Mouse (Mus musculus): ENCODE data around the gene Gm8439.
"Not testable (repeated sequence)": the region's sequence is repeated elsewhere in the genome, so short reads cannot be mapped to it uniquely, and the experiment has no call there.

The Gm8439 gene

DNA sequence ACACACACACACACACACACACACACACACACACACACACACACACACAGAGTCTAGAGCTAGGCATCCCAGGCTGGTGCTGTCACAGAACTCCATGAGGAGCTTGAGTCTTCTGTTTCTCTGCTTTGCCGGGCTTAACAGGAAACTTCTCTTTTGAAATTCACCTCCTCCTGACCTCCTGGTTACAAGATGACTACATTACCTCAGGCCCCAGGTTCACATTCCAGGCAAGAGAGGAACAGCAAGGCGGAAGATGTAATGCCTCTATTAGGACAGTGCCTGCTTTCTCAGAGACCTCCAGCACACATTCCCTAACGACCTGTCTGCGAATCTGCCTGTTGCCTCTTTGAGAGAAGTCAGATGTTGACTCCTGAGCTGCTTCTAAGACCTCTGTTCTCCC lies at the start of gene Gm8439:
Gm8439 (plus strand) TSS at position 301 of the 400 bp plus-strand sequence.
- DNase-seq (ENCODE audit: low read depth): no peak

DNA sequence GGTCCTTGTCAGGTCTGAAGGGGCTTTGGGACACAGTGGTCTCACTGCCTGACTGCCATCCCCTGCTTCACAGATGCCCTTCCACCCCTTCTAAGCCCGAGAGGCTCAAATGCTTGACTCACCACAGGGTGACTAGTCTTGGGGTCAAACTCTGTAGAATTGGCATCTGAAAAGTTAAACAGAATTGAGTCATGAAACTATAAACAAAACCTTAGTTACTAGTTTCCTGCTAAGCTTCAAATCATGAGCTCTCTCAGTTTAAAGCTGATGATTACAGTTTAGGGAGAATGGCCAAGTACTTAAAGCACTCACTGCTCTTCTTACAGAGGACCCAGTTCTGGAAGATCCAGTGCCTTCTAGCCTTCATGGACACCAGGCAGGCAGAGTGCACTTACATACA lies 43.6 kb upstream of the Gm8439 start:
- no peak for DNase-seq (ENCODE audit: low read depth)

DNA sequence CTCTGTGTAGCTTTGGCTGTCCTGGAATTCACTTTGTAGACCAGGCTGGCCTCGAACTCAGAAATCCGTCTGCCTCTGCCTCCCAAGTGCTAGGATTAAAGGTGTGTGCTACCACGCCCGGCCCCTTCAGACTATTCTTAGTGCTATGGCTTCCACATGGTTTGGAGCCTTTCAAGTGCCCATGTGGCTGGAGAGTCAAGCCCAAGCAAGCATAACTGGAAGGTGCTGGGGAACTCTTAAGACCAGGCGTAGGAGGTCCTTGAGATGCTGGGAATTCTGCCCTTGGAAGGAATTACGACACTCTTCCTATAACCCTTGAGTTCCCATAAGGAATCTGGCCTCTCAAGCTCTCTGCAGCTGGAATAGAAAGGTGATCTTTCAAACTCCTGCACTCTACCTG lies 32.0 kb upstream of the Gm8439 start:
- DNase-seq (ENCODE audit: low read depth): no peak

DNA sequence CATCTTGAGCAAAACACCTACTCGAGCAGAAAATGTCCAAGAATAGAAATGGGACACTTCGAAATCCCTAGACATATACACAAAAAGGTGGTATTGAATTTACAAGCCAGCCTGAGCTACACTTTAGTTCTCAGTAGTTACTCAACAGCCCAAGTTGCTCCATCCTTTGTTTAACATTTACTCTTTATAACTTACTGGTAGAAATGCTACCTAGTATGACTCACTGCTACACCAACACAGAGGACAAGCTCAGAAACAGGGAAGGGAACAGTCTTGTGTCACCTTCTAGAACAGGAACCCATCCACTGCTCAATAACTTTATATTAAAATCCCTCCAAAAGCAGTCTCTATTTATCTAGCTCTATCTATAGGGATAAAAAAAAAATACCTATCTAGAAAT lies 22.8 kb upstream of the Gm8439 start:
- no peak for DNase-seq (ENCODE audit: low read depth)

DNA sequence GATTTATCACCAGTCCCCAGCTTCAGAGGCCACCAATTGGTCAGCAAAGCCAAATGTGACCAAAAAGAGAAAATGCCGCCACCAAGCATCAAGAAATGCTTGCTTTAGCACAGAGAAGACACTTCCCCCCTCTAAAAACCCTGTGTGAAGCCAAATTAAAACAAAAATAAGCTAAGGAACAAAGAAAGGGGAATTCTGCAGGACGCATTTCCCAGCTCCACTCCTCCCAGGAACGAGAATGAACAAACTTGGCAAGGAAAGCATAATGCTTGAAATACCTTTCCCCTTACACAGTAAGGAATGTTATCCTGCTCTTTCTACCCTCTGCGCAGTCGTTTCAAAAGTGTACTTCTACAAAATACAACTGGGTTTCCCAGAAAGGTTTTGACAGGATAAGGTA lies 20.5 kb upstream of the Gm8439 start:
- DNase-seq (ENCODE audit: low read depth): no peak

DNA sequence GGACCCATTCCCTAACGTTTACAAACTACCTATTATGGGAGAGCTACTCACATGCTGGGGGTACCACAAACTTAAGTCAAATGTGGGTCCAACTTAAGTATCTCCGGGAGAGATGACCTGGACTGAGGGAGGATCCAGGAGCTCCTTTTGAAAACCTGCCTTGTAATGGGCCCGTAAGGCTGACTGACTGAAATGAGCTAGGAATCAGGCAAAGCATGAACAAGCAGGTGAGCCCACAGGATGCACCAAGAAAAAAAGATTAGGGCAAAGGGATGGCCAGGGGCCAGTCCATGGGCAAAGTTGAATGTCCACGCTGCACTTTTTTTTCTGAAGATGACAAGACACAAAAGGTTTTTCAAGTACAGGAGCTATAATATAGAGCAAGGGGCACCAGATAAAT lies 19.5 kb upstream of the Gm8439 start:
- DNase-seq (ENCODE audit: low read depth): no peak

DNA sequence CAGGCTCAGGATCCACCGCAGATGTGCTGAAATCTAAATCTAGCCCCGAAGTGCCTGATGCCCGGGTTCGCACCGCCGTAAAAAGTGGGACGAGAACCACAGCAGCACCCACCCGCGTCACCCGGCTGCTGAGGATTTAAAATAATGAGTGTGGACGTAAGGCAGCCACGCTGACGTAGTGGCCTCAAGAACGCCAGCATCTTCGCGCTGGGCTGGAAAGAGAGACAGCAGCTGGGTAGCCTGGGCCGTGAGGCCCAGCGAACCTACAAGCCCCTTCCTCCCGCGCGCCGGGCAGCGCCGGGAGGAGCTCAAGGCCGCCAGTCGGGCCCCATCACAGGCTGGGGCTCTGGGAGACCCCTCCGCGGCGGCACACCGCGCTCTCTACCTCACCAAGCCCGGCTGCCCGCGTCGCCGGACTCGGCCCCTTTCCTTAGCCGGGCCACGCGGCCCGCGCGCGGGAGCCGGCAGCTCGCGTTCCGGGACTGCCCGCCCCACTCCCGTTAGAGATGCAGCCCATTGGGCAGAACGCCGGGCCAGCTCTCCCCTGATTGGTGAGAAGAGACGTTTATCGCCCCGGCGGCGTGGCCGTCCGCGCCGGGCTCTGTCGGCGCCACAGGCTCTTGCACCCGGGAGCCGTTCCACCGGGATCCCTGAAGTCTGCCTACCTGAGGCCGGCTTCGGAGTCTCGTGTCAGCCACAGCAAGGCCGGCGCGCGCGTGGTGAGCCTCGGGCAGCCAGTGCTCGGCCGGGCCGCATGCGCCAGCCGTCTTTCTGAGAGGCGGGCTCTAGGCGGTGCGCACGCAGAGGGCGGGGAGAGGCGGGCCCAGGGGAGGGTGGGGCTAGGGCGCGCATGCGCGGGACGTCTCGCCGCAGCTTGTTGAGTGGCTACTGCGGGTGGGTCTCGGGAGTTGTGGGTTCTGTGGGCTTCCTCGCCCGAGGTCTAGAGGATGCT lies 18.8 kb upstream of the Gm8439 start, which contains the start of gene Ctps:
Ctps (minus strand) TSS at position 791 of the 952 bp plus-strand sequence.
- DNase-seq (ENCODE audit: low read depth): peak; percentile 97

DNA sequence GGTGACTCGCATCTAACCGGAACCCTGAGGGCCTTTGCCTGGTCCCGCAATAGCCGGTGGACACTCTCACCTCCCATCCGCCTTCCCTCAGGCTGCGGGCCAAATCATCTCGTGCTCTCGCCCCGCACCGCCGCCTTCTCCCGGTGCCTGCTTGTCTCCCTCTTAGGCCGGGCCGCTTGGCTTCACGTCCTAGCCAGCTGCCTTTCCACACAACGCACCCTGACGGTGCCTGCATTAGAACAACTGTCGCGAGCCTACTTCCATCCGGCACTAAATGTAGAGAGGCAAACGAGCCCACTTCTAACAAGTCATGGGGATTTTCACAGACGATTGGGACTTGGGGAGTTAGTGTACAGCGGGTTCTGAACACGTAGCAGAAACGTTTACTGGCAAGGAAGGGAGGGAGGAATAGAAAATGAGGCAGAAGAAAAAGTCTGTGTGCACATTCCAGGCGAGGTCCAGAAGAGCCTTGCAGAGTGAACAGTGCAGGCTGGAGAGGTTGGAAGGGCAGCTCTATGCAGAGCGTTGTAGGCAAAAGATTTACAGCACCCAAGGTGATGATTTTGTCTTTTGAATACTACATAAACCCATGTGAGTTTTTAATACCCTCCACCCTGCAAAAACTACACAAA lies 18.0 kb upstream of the Gm8439 start:
- DNase-seq (ENCODE audit: low read depth): no peak

DNA sequence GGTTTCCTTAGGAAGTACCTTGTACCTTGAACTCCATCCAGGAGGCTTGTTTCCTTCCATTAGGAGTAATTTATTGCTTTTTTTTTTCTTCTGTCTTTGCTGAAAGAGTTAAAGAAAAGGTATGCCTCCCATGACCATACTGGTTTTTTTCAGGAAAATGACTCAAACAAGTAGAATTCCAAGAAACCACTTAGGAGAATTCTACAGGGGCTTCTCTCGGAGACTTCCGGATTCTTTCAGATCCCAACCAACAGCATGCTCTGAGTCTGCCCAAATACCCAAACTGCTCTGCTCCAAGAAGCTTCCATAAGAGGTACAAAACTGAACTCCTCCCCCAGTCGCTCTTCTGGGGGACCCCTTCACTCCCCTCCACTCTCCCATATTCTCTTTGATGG lies 17.5 kb upstream of the Gm8439 start:
- DNase-seq (ENCODE audit: low read depth): peak; percentile 10

DNA sequence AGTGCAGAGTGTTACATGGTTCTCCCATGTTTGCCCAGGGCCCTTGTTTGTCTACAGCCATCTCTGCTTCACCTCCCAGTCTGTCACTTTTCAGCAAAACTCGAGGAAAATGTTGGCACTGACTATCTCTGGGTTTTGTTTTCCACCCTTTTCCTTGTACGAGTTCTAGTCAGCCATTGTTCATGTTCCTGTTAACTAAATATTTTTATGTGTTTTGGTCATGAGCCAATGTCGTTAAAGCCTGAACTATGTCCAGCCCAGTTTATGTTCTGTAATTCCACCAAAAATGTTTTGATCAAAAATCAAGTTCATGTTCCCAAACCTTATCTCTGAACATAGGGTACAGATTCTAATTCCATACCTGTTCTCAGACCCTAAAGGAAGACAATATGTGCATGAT lies 16.9 kb upstream of the Gm8439 start:
- DNase-seq (ENCODE audit: low read depth): no peak

DNA sequence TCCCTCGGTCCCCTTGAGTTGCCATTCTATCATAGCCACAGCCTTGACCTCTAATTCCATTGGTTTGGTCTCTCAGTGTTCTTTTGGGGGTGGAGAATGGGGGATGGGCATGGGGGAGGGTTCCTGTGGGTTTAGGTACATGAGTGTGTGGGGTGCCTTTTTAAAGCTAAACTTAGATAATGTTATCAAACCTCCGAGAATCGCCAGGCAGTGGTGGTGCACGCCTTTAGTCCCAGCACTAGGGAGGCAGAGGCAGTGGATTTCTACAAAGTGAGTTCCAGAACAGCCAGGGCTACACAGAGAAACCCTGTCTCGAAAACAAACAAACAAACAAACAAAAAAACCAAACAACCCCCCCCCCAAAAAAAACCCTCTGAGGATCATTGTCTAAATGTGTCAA lies 7.7 kb upstream of the Gm8439 start:
- no peak for DNase-seq (ENCODE audit: low read depth)

DNA sequence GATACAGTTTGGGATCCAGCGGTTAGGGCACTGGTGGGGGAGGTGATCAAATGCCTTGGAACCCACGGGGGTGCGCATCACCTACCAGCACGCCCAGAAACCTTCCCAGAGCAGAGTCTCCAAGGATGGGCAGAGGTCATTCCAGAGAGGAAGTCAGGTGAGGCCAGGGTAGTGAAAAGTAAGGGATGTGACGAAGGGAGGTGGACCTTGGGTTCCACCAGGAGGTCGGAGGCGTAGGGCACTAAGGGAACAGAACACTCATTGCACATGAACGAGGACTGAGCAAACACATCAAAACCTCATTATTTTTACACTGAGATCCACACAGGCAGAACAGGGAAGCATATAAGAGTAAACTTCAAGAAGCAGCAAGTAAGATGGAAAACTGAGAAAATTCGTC lies 6.8 kb upstream of the Gm8439 start:
- DNase-seq (ENCODE audit: low read depth): no peak

DNA sequence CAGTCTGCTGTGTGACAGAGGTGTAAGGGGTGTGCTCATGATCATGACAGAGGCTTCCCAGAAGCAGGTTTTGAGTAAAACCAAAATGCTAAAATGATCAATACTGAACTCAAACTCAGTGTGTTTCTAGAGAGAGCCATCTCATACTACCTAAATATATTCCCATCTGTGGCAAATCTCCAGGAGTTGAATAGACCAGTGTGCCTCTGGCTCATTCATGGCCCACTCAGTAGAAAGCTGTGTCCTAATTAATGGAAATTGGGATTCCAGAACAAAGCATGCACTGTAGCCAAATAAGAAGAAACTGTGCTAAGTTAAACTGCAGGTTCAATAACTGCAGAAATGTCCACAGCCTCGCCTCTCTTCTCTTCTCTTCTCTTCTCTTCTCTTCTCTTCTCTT lies 1.6 kb upstream of the Gm8439 start:
- DNase-seq (ENCODE audit: low read depth): no peak

DNA sequence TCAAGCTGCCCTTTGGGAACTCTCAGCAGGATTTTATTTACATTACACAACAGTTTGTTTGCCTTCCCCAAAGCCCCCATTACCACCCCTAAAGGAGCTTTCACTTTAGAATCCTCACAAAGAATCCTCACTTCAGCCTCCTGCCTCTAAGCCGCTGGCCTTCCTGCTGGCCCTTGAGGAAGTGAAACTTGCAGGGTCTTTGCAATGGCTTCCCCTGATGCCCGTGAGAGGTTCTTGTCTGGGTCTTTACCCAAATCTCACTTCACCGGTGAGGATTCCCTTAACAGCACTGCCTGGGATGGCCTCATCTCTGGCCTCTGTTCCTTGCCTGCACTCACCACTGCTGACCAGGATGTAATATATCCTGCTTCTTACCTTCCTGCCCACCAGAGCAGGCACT lies 525 bp downstream of the Gm8439 start:
- DNase-seq (ENCODE audit: low read depth): no peak

DNA sequence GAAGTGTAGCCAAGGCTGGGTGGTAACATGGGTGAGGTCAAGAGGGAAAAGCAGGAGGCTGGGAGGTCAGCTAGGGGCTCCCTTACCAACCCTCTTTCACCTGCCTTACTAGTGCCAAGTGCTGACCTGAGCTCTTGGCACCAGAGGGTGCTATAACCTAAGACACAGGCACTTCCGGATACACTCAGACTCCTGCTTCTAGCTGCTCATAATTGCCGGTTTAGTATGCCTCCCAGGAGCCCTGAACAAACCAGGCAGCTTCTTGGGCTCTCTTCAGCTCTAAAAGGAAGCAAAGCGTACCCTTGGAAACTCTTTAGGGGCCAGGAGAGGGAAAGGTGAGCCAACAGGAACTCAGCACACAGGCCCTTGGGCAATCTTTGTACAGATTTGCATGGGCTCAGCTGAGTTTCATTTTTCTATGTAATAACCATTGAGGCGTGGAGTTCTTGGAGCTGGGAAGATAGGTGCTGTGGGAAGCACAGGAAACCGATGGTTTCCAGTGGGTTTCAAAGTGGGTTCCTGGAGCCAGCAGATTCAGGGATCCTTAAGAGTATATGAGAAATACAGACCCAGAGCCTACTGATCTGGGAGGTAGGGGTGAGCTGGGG lies 1.4 kb downstream of the Gm8439 start:
- DNase-seq (ENCODE audit: low read depth): peak; percentile 84

DNA sequence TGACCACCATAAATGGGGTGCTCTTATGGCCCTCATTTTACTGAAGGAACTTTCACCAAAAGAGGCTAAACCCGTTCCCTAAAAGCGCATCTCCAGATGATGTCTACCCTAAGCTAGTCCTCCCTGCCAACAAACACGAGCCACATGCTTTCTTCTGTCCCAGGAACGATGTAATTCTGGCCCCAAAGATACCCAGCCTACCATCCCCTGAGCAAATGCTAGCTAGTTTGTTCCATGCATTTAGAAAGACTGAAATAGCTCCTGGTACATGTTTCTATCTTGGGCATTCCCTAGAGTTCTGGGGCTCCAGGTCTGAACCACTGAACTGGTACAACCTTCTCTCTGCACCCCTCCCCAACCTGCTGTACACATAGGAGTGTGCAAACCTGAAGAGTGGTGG lies 2.4 kb downstream of the Gm8439 start:
- no peak for DNase-seq (ENCODE audit: low read depth)

DNA sequence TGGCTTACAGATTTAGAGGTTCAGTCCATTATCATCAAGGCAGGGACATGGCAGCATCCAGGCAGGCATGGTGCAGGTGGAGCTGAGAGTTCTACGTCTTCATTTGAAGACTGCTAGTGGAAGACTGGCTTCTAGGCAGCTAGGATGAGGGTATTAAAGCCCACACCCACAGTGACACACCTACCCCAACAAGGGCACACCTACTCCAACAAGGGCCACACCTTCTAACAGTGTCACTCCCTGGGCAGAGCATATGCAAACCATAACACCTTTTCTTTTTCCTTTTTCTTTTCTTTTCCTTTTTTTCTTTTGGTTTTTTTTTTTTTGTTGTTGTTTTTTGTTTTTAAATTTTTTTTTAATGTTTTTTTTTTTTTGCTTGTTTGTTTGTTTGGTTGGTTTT lies 7.7 kb downstream of the Gm8439 start:
- not testable (repeated sequence) for DNase-seq (ENCODE audit: low read depth)

DNA sequence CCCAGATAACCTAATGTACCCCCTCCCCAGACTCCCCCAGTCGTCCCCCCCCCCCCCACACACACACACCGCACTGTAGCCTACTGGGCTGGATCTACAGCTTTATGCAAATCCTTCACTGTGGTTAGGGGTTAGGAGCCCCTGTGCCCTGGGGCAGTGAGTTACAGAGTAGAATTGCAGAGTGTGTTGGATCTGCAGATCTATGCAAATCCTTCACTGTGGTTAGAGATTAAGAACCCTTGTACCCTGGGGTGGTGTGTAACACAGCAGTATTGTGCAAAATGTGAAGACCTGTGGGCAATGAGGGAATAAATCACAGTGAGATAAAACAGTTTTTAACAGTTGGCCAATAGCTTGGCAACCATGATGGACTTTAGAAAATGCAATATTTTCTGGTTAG lies 10.4 kb downstream of the Gm8439 start:
- no peak for DNase-seq (ENCODE audit: low read depth)

DNA sequence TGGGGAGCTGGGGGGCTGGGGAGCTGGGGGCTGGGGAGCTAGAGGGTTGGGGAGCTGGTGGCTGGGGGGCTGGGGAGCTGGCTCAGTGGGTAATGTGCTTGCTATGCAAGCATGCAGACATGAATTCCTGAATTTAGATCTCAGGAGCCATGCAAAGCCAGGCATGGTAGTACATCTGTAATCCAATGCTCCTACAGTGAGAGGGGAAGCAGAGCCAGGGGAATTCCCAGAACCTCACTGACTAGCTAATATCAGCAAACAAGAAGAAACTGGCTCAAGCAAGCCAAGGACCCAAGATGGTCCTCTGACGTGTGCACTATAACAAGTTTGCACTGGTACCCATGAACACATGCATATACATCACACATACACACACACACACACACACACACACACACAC lies 13.2 kb downstream of the Gm8439 start:
- no peak for DNase-seq (ENCODE audit: low read depth)

DNA sequence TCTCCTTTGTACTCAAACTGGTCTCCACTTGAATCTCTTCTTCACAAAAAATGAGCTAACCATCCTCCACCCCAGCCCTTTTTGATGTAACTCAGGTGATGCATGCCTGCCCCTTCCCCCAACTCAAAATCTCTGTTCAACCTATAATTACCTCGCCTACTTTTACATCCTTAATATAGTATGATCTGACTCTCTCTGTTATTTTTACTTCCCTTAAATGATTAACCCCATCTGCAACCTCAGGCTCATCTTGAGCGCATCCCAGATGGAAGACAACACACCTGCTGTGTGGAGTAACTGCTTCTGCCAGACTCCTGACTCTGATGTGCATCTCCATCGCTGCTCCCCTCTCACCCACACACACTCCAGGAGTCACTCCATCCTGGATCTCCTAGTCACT lies 14.1 kb downstream of the Gm8439 start:
- DNase-seq (ENCODE audit: low read depth): no peak

DNA sequence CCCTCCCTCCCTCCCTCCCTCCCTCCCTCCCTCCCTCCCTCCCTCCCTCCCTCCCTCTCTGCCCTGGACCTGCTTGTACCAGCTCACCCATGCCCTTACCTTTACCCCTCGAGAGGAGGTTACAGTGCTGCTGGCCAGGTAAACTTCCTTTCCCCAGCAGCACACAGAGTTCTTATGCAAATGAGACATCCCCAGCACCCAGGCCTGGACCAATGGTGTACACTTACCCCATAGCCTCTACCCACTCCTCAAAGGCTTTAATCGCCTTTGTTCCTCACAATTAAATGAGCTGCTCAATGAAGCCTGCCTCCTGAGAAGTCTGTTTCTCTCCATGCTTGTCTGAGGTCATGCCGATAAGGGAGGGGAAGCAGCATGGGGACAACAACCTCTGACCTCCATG lies 18.4 kb downstream of the Gm8439 start:
- no peak for DNase-seq (ENCODE audit: low read depth)

DNA sequence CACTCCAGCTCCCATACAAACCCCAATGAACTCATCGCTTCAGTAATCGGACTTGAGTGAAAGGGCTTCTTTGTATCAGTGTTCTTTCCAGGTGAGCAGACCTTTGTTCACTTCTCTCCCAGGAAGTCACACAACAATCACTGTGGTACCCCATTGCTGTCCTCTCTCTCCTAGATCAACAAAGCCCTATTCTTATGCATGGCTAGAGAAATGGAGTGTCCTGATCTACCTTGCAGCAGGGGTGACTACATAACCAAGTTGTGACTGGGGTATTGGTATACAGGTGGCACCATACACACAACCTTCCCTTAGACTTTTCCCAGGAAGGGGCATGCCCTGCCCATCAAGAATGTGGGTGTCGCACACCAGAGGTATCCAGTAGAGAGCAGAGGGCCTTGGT lies 22.5 kb downstream of the Gm8439 start:
- DNase-seq (ENCODE audit: low read depth): no peak
